Mouse (Mus musculus): ENCODE data around the gene Zbtb12. TPM values are rescaled to one million over a fixed set of nuclear protein-coding genes. Genes with fewer than 3 reads are reported as not detected.

Zbtb12 gene
- polyA plus RNA-seq, 1 experiment from 2014 or later = 1.5 TPM

DNA sequence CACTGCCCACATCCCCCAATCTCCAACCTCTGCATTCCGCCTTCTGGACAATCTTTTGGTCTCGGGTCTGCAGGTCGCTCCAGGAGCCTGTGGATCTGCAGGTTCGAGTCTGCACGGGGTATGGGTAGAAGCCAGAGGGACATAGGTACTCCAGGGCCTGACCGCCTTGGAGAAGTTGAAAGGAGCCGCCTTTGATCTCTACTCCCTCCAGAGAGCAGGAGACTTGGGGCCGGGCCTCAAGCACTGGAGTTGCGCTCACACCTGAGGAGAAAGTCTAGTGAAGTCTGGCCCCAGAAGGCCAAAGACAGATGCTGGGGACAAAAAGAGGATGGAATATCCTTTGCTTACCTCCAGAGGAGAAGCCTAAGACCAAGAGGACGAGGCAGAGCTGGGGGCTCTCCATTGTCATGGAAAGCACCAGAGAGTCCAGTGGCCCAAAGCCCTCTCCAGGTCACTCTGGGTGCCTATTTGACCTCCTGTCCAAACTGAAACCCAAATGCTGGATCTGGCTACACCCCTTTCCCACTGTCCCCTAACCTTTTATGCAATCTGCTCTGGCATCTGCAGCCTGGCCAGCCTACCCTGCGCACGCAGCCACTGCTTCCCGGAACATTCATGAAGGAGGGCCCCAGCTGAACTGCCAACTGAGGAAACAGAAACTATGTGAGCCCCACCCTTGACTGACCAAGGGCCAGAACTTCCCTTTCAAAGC is 17.4 kb upstream of the Zbtb12 start:
- 60% methylated on average over 13 of the region's 13 CpGs for WGBS
- no peaks in the 10 kb centered on the region for H3K4me1 ChIP-seq (ENCODE audit: control insufficient read depth, insufficient read depth, low read length)
- H3K9me3 ChIP-seq (replicated peaks; ENCODE audit: control insufficient read depth, low read length) = no peaks in the 10 kb centered on the region
- H3K36me3 ChIP-seq (ENCODE audit: control insufficient read depth, insufficient read depth) = peaks cover under 1% of the 10 kb centered on the region; the same call in 1 of the 2 replicates
- H3K9ac ChIP-seq (ENCODE audit: low read length) = no peak overlapping the region
- H3K27ac ChIP-seq (ENCODE audit: low read length) = no peak overlapping the region
- no peak overlapping the region for H3K4me2 ChIP-seq (ENCODE audit: low read depth, low read length)
- H3K27me3 ChIP-seq (ENCODE audit: control insufficient read depth, insufficient read depth, low read length) = no peaks in the 10 kb centered on the region
- no peak overlapping the region for H3K4me3 ChIP-seq (ENCODE audit: low read length)
- ATAC-seq (replicated peaks; ENCODE audit: extremely low read depth, insufficient read depth, low FRiP score) = no peak

DNA sequence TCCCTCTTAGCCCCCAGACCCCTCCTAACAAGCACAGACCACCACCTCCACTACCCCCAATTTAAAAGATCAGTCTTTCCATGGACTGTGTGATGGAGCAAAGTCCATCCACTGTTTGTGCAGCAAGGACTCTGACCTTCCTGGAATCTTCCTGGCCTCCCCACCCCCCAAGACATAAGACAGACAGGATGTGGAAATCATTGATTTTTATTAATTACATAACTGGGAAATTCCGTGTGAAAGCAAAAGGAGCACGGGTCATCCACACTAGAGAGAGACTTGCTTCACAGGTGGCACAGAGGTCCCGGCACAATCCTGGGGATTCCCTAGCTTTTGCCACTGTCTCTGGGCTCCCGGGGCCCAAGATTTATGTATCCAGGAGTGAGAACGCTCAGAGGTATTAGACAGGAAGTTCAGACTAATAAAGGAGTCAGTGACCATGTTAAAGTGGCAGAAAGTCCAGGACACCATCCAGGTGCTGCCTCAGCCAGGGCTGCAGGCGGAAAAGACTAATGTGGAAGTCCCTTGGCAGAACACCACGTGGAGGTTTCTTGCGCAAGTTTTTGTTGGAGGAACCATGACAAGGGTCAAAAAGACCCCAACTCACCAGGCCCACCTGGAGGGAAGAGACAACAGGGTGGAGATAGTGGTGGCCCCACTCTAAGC is 16.7 kb upstream of the Zbtb12 start, which contains the start of gene Cfb:
Cfb (minus strand) TSS at position 103 of the 666 bp plus-strand sequence.
- Histone ChIP-seq H3K36me3 (ENCODE audit: control insufficient read depth, insufficient read depth) (no peaks in the 10 kb centered on the region), H3K4me1 (ENCODE audit: control insufficient read depth, insufficient read depth, low read length) (no peaks in the 10 kb centered on the region), H3K4me3 (ENCODE audit: low read length) (no peak within 1 kb of the TSS), H3K9ac (ENCODE audit: low read length) (no peak within 1 kb of the TSS), H3K27me3 (ENCODE audit: control insufficient read depth, insufficient read depth, low read length) (no peaks in the 10 kb centered on the region), H3K27ac (ENCODE audit: low read length) (no peak within 1 kb of the TSS), H3K4me2 (ENCODE audit: low read depth, low read length) (no peak within 1 kb of the TSS), H3K9me3 (replicated peaks; ENCODE audit: control insufficient read depth, low read length) (no peaks in the 10 kb centered on the region)
- WGBS = 55% methylated on average over 8 of the region's 8 CpGs
- ATAC-seq (replicated peaks; ENCODE audit: extremely low read depth, insufficient read depth, low FRiP score) = no peak

DNA sequence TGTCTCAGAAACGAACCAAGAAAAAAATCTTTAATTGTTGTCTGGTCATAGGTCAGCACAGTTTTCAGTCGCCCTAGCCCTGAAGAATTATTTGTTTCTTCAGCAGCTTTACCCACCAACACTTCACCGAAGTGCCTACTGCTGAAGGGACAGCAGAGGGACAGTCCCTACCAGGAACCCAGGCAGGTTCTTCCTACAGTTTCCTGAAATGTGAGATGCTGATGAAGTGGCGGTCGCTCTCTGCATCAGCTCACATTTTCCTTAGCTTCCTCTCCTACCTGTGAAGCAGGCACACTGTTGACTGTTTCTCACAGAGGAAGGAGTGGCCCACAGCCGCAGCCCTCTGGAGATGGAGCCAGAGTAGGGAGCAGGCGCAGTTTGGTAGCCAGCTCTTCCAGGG is 13.3 kb upstream of the Zbtb12 start:
- Histone ChIP-seq H3K27ac (ENCODE audit: low read length) (no peak overlapping the region), H3K27me3 (ENCODE audit: control insufficient read depth, insufficient read depth, low read length) (no peaks in the 10 kb centered on the region), H3K4me3 (ENCODE audit: low read length) (no peak overlapping the region), H3K9ac (ENCODE audit: low read length) (no peak overlapping the region), H3K4me2 (ENCODE audit: low read depth, low read length) (no peak overlapping the region), H3K9me3 (replicated peaks; ENCODE audit: control insufficient read depth, low read length) (no peaks in the 10 kb centered on the region), H3K36me3 (ENCODE audit: control insufficient read depth, insufficient read depth) (no peaks in the 10 kb centered on the region), H3K4me1 (ENCODE audit: control insufficient read depth, insufficient read depth, low read length) (no peaks in the 10 kb centered on the region)
- WGBS = 53% methylated on average over 7 of the region's 7 CpGs
- no peak for ATAC-seq (replicated peaks; ENCODE audit: extremely low read depth, insufficient read depth, low FRiP score)

DNA sequence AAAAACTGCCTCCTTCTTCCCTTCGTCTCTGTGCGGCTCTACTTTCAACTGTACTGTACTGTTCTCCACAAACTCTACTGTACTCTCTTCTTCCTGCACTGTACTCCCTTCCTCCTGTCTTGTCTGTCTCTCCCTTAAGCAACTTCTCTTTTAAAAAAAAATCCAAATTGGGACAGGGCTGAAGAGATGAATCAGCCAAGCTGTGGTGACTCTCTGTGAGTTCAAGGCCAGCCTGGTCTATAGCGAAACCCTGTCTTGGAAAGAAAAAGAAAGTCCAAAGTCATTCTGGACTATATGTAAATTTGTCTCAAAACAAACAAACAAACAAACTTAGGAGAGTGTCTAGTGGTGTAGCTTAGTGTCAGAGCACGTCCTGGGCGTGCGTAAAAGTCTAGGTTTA is 5.0 kb upstream of the Zbtb12 start:
- H3K27me3 ChIP-seq (ENCODE audit: control insufficient read depth, insufficient read depth, low read length) = no peaks in the 10 kb centered on the region
- no peak for ATAC-seq (replicated peaks; ENCODE audit: extremely low read depth, insufficient read depth, low FRiP score)
- no peaks in the 10 kb centered on the region for H3K36me3 ChIP-seq (ENCODE audit: control insufficient read depth, insufficient read depth)
- no peaks in the 10 kb centered on the region for H3K9me3 ChIP-seq (replicated peaks; ENCODE audit: control insufficient read depth, low read length)
- no peaks in the 10 kb centered on the region for H3K4me1 ChIP-seq (ENCODE audit: control insufficient read depth, insufficient read depth, low read length)
- H3K4me3 ChIP-seq (ENCODE audit: low read length) = no peak overlapping the region
- H3K27ac ChIP-seq (ENCODE audit: low read length) = no peak overlapping the region
- no peak overlapping the region for H3K4me2 ChIP-seq (ENCODE audit: low read depth, low read length)
- 82% methylated on average over 6 of the region's 6 CpGs for WGBS
- no peak overlapping the region for H3K9ac ChIP-seq (ENCODE audit: low read length)

GRCm38 (mm10) chr17:34881166-34881565 is 1.9 kb downstream of the Zbtb12 start:
- no peak overlapping the region for H3K4me3 ChIP-seq (ENCODE audit: low read length)
- no peak for ATAC-seq (replicated peaks; ENCODE audit: extremely low read depth, insufficient read depth, low FRiP score)
- H3K27me3 ChIP-seq (ENCODE audit: control insufficient read depth, insufficient read depth, low read length) = no peaks in the 10 kb centered on the region

DNA sequence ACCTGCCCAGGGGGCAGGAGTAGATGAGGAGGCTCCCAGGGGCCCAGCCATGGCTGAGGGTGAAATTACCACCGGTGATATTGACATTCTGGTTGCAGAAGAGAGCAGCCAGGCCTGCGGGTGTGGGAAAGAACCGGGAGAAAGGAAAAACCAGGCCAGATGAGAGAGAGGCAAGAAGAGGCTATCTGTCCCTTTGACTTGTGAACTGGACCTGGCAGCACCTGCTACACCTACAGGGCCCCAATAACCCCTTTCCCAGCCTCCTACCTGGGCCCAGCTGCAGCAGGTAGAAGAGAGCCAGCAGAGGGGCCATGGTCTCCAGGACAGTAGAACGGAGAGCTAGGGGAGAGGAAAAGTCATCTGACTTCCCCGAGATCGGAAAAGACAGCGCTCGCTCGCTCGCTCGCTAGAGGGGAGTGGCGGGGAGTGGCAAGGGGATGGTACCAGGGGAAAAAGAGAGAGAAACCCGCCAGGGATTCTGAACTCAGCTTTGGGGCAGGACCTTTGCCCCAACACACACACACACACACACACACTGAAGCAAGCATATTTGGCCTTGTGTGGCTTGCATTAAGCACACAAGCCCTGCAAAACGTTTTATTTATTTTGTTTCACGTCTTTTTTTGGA is 2.5 kb downstream of the Zbtb12 start, which contains the start of gene Gm20547:
Gm20547 (minus strand) TSS at position 360 of the 628 bp plus-strand sequence.
- Histone ChIP-seq H3K27ac (ENCODE audit: low read length) (no peak within 1 kb of the TSS), H3K9me3 (replicated peaks; ENCODE audit: control insufficient read depth, low read length) (no peaks in the 10 kb centered on the region), H3K9ac (ENCODE audit: low read length) (no peak within 1 kb of the TSS), H3K27me3 (ENCODE audit: control insufficient read depth, insufficient read depth, low read length) (no peaks in the 10 kb centered on the region), H3K4me3 (ENCODE audit: low read length) (no peak within 1 kb of the TSS), H3K4me2 (ENCODE audit: low read depth, low read length) (peak within 1 kb of the TSS; percentile 35), H3K36me3 (ENCODE audit: control insufficient read depth, insufficient read depth) (no peaks in the 10 kb centered on the region), H3K4me1 (ENCODE audit: control insufficient read depth, insufficient read depth, low read length) (0 out of 2 replicates have a peak, but pooled peaks cover 4% of the 10 kb centered on the region)
- WGBS = 15% methylated on average over 15 of the region's 15 CpGs
- ATAC-seq (replicated peaks; ENCODE audit: extremely low read depth, insufficient read depth, low FRiP score) = no peak

More at GRCm38 (mm10) chr17:34881166-34881565, 1.9 kb downstream of the Zbtb12 start:
- no peak overlapping the region for H3K4me2 ChIP-seq (ENCODE audit: low read depth, low read length)
- H3K9ac ChIP-seq (ENCODE audit: low read length) = no peak overlapping the region
- H3K27ac ChIP-seq (ENCODE audit: low read length) = no peak overlapping the region
- 0 out of 2 replicates have a peak, but pooled peaks cover 4% of the 10 kb centered on the region for H3K4me1 ChIP-seq (ENCODE audit: control insufficient read depth, insufficient read depth, low read length)
- H3K9me3 ChIP-seq (replicated peaks; ENCODE audit: control insufficient read depth, low read length) = no peaks in the 10 kb centered on the region
- H3K36me3 ChIP-seq (ENCODE audit: control insufficient read depth, insufficient read depth) = no peaks in the 10 kb centered on the region

DNA sequence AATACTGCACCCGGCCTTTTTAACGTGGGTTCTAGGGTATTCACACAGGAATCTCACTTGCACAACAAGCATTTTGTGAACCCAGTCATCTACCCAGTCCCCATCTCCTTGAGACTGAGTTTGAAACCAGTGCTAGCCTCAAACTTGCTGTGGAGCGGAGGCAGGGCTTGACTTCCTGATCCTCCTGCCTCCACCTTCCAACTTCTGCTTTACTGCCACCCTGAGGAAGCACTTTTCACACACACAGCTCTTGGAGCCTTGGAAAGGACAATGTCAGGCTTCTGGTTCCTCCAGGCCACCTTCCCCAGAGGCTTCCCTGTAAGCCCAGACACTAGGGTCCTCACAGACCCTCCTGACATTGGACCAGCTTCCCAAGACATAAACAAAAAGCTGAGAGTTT is 4.0 kb downstream of the Zbtb12 start:
- no peaks in the 10 kb centered on the region for H3K36me3 ChIP-seq (ENCODE audit: control insufficient read depth, insufficient read depth)
- H3K9me3 ChIP-seq (replicated peaks; ENCODE audit: control insufficient read depth, low read length) = no peaks in the 10 kb centered on the region
- H3K9ac ChIP-seq (ENCODE audit: low read length) = no peak overlapping the region
- no peaks in the 10 kb centered on the region for H3K27me3 ChIP-seq (ENCODE audit: control insufficient read depth, insufficient read depth, low read length)
- H3K4me1 ChIP-seq (ENCODE audit: control insufficient read depth, insufficient read depth, low read length) = 0 out of 2 replicates have a peak, but pooled peaks cover 4% of the 10 kb centered on the region
- no peak overlapping the region for H3K27ac ChIP-seq (ENCODE audit: low read length)
- ATAC-seq (replicated peaks; ENCODE audit: extremely low read depth, insufficient read depth, low FRiP score) = no peak
- H3K4me2 ChIP-seq (ENCODE audit: low read depth, low read length) = no peak overlapping the region
- 59% methylated on average over 3 of the region's 3 CpGs for WGBS
- H3K4me3 ChIP-seq (ENCODE audit: low read length) = no peak overlapping the region

GRCm38 (mm10) chr17:34884704-34885103 is 5.4 kb downstream of the Zbtb12 start:
- Histone ChIP-seq H3K4me3 (ENCODE audit: low read length) (no peak overlapping the region), H3K9ac (ENCODE audit: low read length) (no peak overlapping the region), H3K27ac (ENCODE audit: low read length) (no peak overlapping the region), H3K4me1 (ENCODE audit: control insufficient read depth, insufficient read depth, low read length) (0 out of 2 replicates have a peak, but pooled peaks cover 4% of the 10 kb centered on the region), H3K36me3 (ENCODE audit: control insufficient read depth, insufficient read depth) (no peaks in the 10 kb centered on the region), H3K9me3 (replicated peaks; ENCODE audit: control insufficient read depth, low read length) (no peaks in the 10 kb centered on the region), H3K4me2 (ENCODE audit: low read depth, low read length) (no peak overlapping the region), H3K27me3 (ENCODE audit: control insufficient read depth, insufficient read depth, low read length) (no peaks in the 10 kb centered on the region)
- 84% methylated on average over 6 of the region's 6 CpGs for WGBS
- no peak for ATAC-seq (replicated peaks; ENCODE audit: extremely low read depth, insufficient read depth, low FRiP score)

DNA sequence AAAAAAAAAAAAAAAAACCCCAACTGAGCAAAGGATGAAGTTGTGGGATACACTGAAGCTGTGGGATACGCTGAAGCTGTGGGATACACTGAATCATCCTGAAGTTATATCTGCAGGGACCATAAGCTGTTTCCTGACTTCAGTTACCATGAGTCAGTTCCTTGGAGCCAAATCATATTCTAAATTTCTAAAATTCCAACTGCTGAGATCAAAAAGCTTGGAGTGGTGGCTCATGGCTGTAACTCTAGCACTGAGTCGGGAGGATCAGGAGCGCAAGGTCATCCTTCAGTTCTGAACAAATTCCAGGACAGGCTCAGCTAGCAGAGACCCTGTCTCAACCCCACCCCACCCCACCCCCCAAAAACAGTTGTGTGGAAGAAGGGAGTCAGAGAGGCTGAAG is 6.3 kb downstream of the Zbtb12 start:
- no peaks in the 10 kb centered on the region for H3K9me3 ChIP-seq (replicated peaks; ENCODE audit: control insufficient read depth, low read length)
- no peak overlapping the region for H3K9ac ChIP-seq (ENCODE audit: low read length)
- ATAC-seq (replicated peaks; ENCODE audit: extremely low read depth, insufficient read depth, low FRiP score) = no peak
- H3K27me3 ChIP-seq (ENCODE audit: control insufficient read depth, insufficient read depth, low read length) = no peaks in the 10 kb centered on the region
- H3K27ac ChIP-seq (ENCODE audit: low read length) = no peak overlapping the region
- WGBS = 54% methylated on average over 3 of the region's 3 CpGs
- H3K4me1 ChIP-seq (ENCODE audit: control insufficient read depth, insufficient read depth, low read length) = 0 out of 2 replicates have a peak, but pooled peaks cover 4% of the 10 kb centered on the region
- H3K4me3 ChIP-seq (ENCODE audit: low read length) = no peak overlapping the region
- H3K36me3 ChIP-seq (ENCODE audit: control insufficient read depth, insufficient read depth) = no peaks in the 10 kb centered on the region
- H3K4me2 ChIP-seq (ENCODE audit: low read depth, low read length) = no peak overlapping the region

Data from heart, embryonic 16.5 days (tissue).